Mouse (Mus musculus): ENCODE results near the gene Vgll2.

- TF ChIP-seq CTCF (IDR thresholded peaks at IDR 0.05; ENCODE audit: extremely low read depth, insufficient read depth, insufficient read length, insufficient replicate concordance) (no peak), POLR2A (IDR thresholded peaks at IDR 0.05; ENCODE audit: low read depth, low read length) (no peak)
Observed at GRCm38 (mm10) chr10:52018471-52018870, 3.8 kb upstream of the Vgll2 start.

Data from spleen, adult 2 months (tissue).